Mouse (Mus musculus) heart, postnatal 4 days (tissue): ENCODE data around the gene Alkbh1. TPM values are rescaled to one million over a fixed set of nuclear protein-coding genes. Genes with fewer than 3 reads are reported as not detected.

ENCODE experiments used
- DNase-seq: peaks from one replicate; pipeline ENCODE4 v3.0.0; 2021
- microRNA-seq, 2 experiments: library from miRNA; unstranded; fragments of <30 nt; microRNA quantifications; one replicate each; pipeline ENCODE4 v1.2.0; 2021 to 2022
- total RNA-seq, 2 experiments: library from RNA; stranded (reverse); gene quantifications; 2 replicates each; pipeline ENCODE4 v1.2.3; 2021

Alkbh1 gene
- total RNA-seq, 2 experiments from 2014 or later: 14.9 to 15.6 TPM

DNA sequence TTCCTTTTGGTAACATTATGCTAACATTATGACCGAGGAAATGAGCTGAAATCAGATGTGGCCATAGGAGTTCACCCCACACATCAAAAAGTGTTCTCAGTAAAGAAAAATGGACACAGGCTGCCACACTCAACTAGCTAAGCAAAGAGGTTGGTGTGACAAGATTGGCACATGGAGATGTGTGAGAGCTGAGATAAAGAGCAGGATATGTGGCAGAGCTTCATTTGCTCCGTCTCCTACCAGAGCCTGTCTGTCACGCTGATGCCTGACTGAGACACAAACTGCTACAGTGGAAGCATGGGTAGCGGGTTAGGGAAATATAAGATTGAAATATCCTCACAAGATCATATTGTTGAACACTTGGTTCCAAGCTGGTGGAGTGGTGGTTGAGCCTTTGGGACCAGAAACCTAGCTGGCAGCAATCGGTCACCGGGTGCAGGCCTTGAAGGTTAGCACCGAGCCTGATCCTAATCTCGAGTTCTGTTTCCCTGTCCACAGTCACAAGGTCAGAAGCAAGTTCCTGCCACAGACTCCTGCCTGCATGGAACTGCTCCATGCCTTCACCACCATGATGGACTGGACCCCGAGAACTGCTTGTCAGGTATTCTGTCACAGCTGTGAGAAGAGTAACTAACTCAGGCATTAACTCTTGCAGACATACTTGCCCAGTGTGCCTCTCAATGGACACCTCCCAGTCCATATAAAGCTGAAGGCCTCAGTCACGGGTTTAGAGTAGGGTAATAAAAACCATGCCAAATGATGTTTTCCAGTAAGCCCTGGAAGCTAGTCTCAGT lies 63.0 kb downstream of the Alkbh1 start:
- DNase-seq: no peak

DNA sequence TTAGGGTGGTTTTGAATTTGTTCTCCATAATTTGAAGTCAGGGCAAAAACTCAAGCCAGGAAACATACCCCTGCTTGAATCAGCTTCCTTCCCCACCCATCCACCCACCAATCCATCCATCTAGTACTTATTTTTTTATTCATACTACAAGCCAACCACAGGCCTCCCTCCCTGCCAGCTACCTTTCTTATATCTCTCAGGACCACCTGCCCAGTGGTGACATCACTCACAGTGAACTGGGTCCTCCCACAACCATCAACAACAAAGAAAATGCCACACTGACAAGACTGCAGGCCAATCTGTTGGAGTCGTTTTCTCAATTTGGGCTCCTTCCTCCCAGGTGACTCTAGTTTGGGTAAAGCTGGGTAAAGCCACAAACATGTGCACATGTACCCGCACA lies 64.3 kb downstream of the Alkbh1 start:
- no peak for DNase-seq

Small RNA genes within 50 kb of the gene (microRNA-seq; reads per million reads assigned to microRNA genes)
- 29.9 to 37.3 reads per million in 2 experiments for gene Mir3068

Other genes with a start within 250 kb of the Alkbh1 start
- under 1 TPM; 0.17 to 0.45 TPM for gene Samd15, start 244.3 kb downstream of the Alkbh1 start, total RNA-seq
- 1 to 10 TPM; 6.7 TPM for gene Tmed8, start 243.6 kb downstream of the Alkbh1 start, total RNA-seq
- under 1 TPM in 1 of 2 experiments, not detected in 1; 0.26 TPM for gene Noxred1, start 205.3 kb downstream of the Alkbh1 start, total RNA-seq
- gene Vipas39, start 177.8 kb downstream of the Alkbh1 start, total RNA-seq: 10 to 100 TPM; 28.1 to 28.4 TPM
- gene Ahsa1, start 177.5 kb downstream of the Alkbh1 start, total RNA-seq: 100 to 1,000 TPM in 1 of 2 experiments, 10 to 100 TPM in 1; 99.4 to 101 TPM
- gene Ism2, start 144.3 kb downstream of the Alkbh1 start, total RNA-seq: 1 to 10 TPM in 1 of 2 experiments, under 1 TPM in 1; 0.52 to 1.0 TPM
- 10 to 100 TPM; 65.1 to 68.9 TPM for gene Sptlc2, start 55.7 kb downstream of the Alkbh1 start, total RNA-seq
- gene Slirp, start 121 bp downstream of the Alkbh1 start, total RNA-seq: 100 to 1,000 TPM; 157 to 172 TPM
- 10 to 100 TPM; 49.2 to 49.3 TPM for gene Snw1, start 28.3 kb upstream of the Alkbh1 start, total RNA-seq
- gene Gm5788, start 50.7 kb upstream of the Alkbh1 start, total RNA-seq: not detected
- gene Gm8300, start 70.3 kb upstream of the Alkbh1 start, total RNA-seq: not detected
- gene Oog1, start 158.7 kb upstream of the Alkbh1 start, total RNA-seq: not detected
- gene Gm4027, start 174.9 kb upstream of the Alkbh1 start, total RNA-seq: not detected
- not detected for gene Gm16381, start 200.6 kb upstream of the Alkbh1 start, total RNA-seq